Mouse (Mus musculus) lung, embryonic 16.5 days (tissue): ENCODE data around the gene Unc5c. TPM values are rescaled to one million over a fixed set of nuclear protein-coding genes. Genes with fewer than 3 reads are reported as not detected.

Experiments
- ATAC-seq: fragments of 200-750 bp; cut with Nextera tagmentation; 2 replicates; pipeline ENCODE4 v1.8.0; 2017; ENCODE audit warnings: low read depth, mild to moderate bottlenecking, moderate library complexity
- H3K27ac ChIP-seq: fragments of 300-500 bp; sonication (generic); 2 replicates; pipeline ENCODE4 v1.5.1; 2014; ENCODE audit warnings: mild to moderate bottlenecking, control low read depth, low read length
- H3K27me3 ChIP-seq: fragments of 300-500 bp; sonication (generic); 2 replicates; pipeline ENCODE4 v1.6.1; 2014; ENCODE audit warnings: low read depth, low read length, mixed read lengths; ENCODE audit not compliant: control insufficient read depth, insufficient read depth
- H3K36me3 ChIP-seq: fragments of 300-500 bp; sonication (generic); 2 replicates; pipeline ENCODE4 v1.6.1; 2014; ENCODE audit warnings: low read length; ENCODE audit not compliant: control insufficient read depth, insufficient read depth
- H3K4me1 ChIP-seq: fragments of 300-500 bp; sonication (generic); replicated peaks from 2 replicates; pipeline ENCODE4 v1.6.1; 2014; ENCODE audit warnings: low read length, mixed read lengths; ENCODE audit not compliant: control insufficient read depth, insufficient read depth
- H3K4me2 ChIP-seq: fragments of 300-500 bp; sonication (generic); 2 replicates; pipeline ENCODE4 v1.6.1; 2014; ENCODE audit warnings: low read depth, low read length, control low read depth
- H3K4me3 ChIP-seq: fragments of 300-500 bp; sonication (generic); 2 replicates; pipeline ENCODE4 v1.5.1; 2014; ENCODE audit warnings: mild to moderate bottlenecking, low read length, control low read depth
- H3K9ac ChIP-seq: fragments of 300-500 bp; sonication (generic); 2 replicates; pipeline ENCODE4 v1.6.1; 2014; ENCODE audit warnings: low read length, control low read depth
- H3K9me3 ChIP-seq: fragments of 300-500 bp; sonication (generic); 2 replicates; pipeline ENCODE4 v1.6.1; 2016; ENCODE audit warnings: low read length; ENCODE audit not compliant: control insufficient read depth
- WGBS: fragments of 180-500 bp; shearing (Covaris S2); extraction: QIAGEN DNeasy Blood & Tissue Kit; methylation state at CpG from one replicate; pipeline ENCODE4 v1.1.7; 2014; 5-methylcytosine and 5-hydroxymethylcytosine counted together
- polyA plus RNA-seq: library from polyadenylated mRNA; unstranded; fragments of >200 nt; fragmentation: Nextera tagmentation; extraction: Ambion mirVana; gene quantifications from 2 replicates; pipeline ENCODE4 v1.2.1, GENCODE M21; 2015

Gene Unc5c
- polyA plus RNA-seq, 1 experiment from 2014 or later: 16.6 TPM

DNA sequence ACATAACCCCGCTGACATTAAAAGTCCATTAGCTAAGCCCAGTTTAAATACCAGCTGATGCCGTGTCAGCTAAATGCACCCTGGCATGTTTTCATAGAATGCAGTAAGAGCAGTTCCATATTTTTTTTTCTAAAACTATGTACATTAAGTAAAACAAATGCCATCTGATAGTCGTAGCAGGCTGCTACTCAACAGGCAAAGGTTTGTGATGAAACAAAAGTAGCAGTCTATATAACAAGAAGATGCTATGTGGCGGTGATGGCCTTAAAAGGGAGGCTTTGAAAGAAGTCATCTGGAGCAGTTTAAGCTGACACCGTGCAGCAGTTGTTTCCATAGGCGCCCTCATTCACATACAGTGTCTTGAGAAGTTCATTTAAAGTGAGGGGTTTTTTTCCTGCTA, 10.9 kb downstream of the Unc5c start:
- WGBS: 27% methylated on average over 6 of the region's 6 CpGs
- peak overlapping the region; percentile 75; the same call in 1 of the 2 replicates for H3K27ac ChIP-seq
- peak; percentile 93 for ATAC-seq
- 0 out of 2 replicates have a peak, but pooled peaks cover 11% of the 10 kb centered on the region for H3K4me1 ChIP-seq
- no peaks in the 10 kb centered on the region for H3K36me3 ChIP-seq
- no peaks in the 10 kb centered on the region for H3K27me3 ChIP-seq
- no peak overlapping the region for H3K4me2 ChIP-seq
- H3K4me3 ChIP-seq: no peak overlapping the region
- H3K9ac ChIP-seq: no peak overlapping the region
- H3K9me3 ChIP-seq: no peaks in the 10 kb centered on the region

- H3K9me3 ChIP-seq: no peaks in the 10 kb centered on the region
- H3K9ac ChIP-seq: no peak overlapping the region
- peak; percentile 8; the same call in 1 of the 2 replicates for ATAC-seq
- WGBS: 17% methylated on average over 3 of the region's 3 CpGs
- no peak overlapping the region for H3K4me3 ChIP-seq
- H3K27me3 ChIP-seq: no peaks in the 10 kb centered on the region
- peak overlapping the region; percentile 75 for H3K27ac ChIP-seq
- 0 out of 2 replicates have a peak overlapping the region, but pooled peaks have one; percentile 6 for H3K4me2 ChIP-seq
- H3K36me3 ChIP-seq: no peaks in the 10 kb centered on the region
- 0 out of 2 replicates have a peak, but pooled peaks cover 11% of the 10 kb centered on the region for H3K4me1 ChIP-seq
Measured at GRCm38 (mm10) chr3:141476670-141477069, 11.7 kb downstream of the Unc5c start.

DNA sequence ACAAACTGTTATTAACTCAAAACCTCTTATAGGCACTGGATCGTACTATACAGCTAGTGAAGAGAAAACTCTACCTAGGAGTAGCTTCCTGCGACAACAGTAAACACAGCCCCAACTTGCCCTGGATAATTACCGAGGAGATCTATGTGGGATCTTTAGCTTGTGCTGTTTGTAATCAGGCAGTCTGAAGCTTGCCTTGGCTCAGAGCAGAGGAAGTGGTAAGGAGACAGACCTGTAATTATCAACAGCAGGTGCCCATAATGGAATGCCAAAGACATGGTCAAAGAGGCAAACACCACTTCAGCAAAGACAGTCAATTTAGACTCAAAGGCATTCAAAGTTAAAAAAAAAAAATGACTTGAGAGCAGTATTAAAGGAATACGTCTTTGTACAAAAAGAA, 17.4 kb downstream of the Unc5c start:
- Histone ChIP-seq H3K4me2 (no peak overlapping the region), H3K27me3 (no peaks in the 10 kb centered on the region), H3K4me1 (peaks cover 12% of the 10 kb centered on the region; the same call in 1 of the 2 replicates), H3K9ac (no peak overlapping the region), H3K27ac (no peak overlapping the region), H3K4me3 (no peak overlapping the region), H3K36me3 (no peaks in the 10 kb centered on the region), H3K9me3 (no peaks in the 10 kb centered on the region)
- no peak for ATAC-seq
- WGBS: 61% methylated on average over 4 of the region's 4 CpGs

- peak; percentile 41 for ATAC-seq
Measured at GRCm38 (mm10) chr3:141483665-141484431, 18.8 kb downstream of the Unc5c start.

GRCm38 (mm10) chr3:141485218-141485617, 20.2 kb downstream of the Unc5c start:
- peaks cover 10% of the 10 kb centered on the region; the same call in 1 of the 2 replicates for H3K4me1 ChIP-seq
- 54% methylated on average over 4 of the region's 4 CpGs for WGBS
- H3K27me3 ChIP-seq: no peaks in the 10 kb centered on the region
- H3K27ac ChIP-seq: no peak overlapping the region
- no peak for ATAC-seq
- H3K9me3 ChIP-seq: no peaks in the 10 kb centered on the region
- H3K9ac ChIP-seq: no peak overlapping the region
- no peak overlapping the region for H3K4me2 ChIP-seq
- no peaks in the 10 kb centered on the region for H3K36me3 ChIP-seq
- H3K4me3 ChIP-seq: no peak overlapping the region

More at GRCm38 (mm10) chr3:141483665-141484431, 18.8 kb downstream of the Unc5c start:
- Histone ChIP-seq H3K36me3 (no peaks in the 10 kb centered on the region), H3K27ac (no peak overlapping the region), H3K9ac (no peak overlapping the region), H3K9me3 (no peaks in the 10 kb centered on the region), H3K27me3 (no peaks in the 10 kb centered on the region), H3K4me3 (no peak overlapping the region), H3K4me1 (peaks cover 12% of the 10 kb centered on the region; the same call in 1 of the 2 replicates), H3K4me2 (no peak overlapping the region)
- 10% methylated on average over 2 of the region's 2 CpGs for WGBS

GRCm38 (mm10) chr3:141490647-141491046, 25.6 kb downstream of the Unc5c start:
- H3K4me3 ChIP-seq: no peak overlapping the region
- no peak overlapping the region for H3K9ac ChIP-seq
- H3K9me3 ChIP-seq: no peaks in the 10 kb centered on the region
- ATAC-seq: no peak
- no peak overlapping the region for H3K4me2 ChIP-seq
- 73% methylated on average over 1 of the region's 1 CpGs for WGBS
- H3K4me1 ChIP-seq: peaks cover 7% of the 10 kb centered on the region; the same call in 1 of the 2 replicates
- no peak overlapping the region for H3K27ac ChIP-seq
- no peaks in the 10 kb centered on the region for H3K27me3 ChIP-seq
- no peaks in the 10 kb centered on the region for H3K36me3 ChIP-seq

- ATAC-seq: peak; percentile 91
- 34% methylated on average over 5 of the region's 5 CpGs for WGBS
- H3K9me3 ChIP-seq: no peaks in the 10 kb centered on the region
- H3K9ac ChIP-seq: no peak overlapping the region
- H3K27me3 ChIP-seq: no peaks in the 10 kb centered on the region
- peaks cover 7% of the 10 kb centered on the region; the same call in 1 of the 2 replicates for H3K4me1 ChIP-seq
- no peak overlapping the region; the same call in 1 of the 2 replicates for H3K4me3 ChIP-seq
- no peaks in the 10 kb centered on the region for H3K36me3 ChIP-seq
- peak overlapping the region; percentile 78 for H3K27ac ChIP-seq
- peak overlapping the region; percentile 39 for H3K4me2 ChIP-seq
Measured at GRCm38 (mm10) chr3:141491272-141491950, 26.4 kb downstream of the Unc5c start.

GRCm38 (mm10) chr3:141491951-141492310, 26.9 kb downstream of the Unc5c start:
- no peaks in the 10 kb centered on the region for H3K27me3 ChIP-seq
- no peaks in the 10 kb centered on the region for H3K36me3 ChIP-seq
- no peak overlapping the region for H3K4me3 ChIP-seq
- no peak; the same call in 1 of the 2 replicates for ATAC-seq
- H3K4me1 ChIP-seq: peaks cover 7% of the 10 kb centered on the region; the same call in 1 of the 2 replicates
- whole genome bisulfite sequencing: 7% methylated on average over 2 of the region's 2 CpGs
- H3K9me3 ChIP-seq: no peaks in the 10 kb centered on the region
- peak overlapping the region; percentile 78 for H3K27ac ChIP-seq
- peak overlapping the region; percentile 39 for H3K4me2 ChIP-seq
- H3K9ac ChIP-seq: no peak overlapping the region

GRCm38 (mm10) chr3:141493000-141493399, 28.0 kb downstream of the Unc5c start:
- Histone ChIP-seq H3K36me3 (no peaks in the 10 kb centered on the region), H3K4me1 (peaks cover 7% of the 10 kb centered on the region; the same call in 1 of the 2 replicates), H3K9ac (no peak overlapping the region), H3K4me2 (no peak overlapping the region), H3K9me3 (no peaks in the 10 kb centered on the region), H3K4me3 (no peak overlapping the region), H3K27ac (no peak overlapping the region), H3K27me3 (no peaks in the 10 kb centered on the region)
- 41% methylated on average over 3 of the region's 3 CpGs for WGBS
- no peak for ATAC-seq
